Mouse (Mus musculus) heart, postnatal 0 days (tissue): ENCODE measurements around the gene Kdm6b.

Experiments used
- CTCF ChIP-seq: IDR thresholded peaks from 2 replicates; pipeline ENCODE4 v1.5.1; 2016; ENCODE audit warnings: antibody characterized with exemption, control low read depth, low read depth
- EP300 ChIP-seq: IDR thresholded peaks from 2 replicates; pipeline ENCODE4 v1.6.1; 2016; ENCODE audit warnings: antibody characterized with exemption, low read depth

DNA sequence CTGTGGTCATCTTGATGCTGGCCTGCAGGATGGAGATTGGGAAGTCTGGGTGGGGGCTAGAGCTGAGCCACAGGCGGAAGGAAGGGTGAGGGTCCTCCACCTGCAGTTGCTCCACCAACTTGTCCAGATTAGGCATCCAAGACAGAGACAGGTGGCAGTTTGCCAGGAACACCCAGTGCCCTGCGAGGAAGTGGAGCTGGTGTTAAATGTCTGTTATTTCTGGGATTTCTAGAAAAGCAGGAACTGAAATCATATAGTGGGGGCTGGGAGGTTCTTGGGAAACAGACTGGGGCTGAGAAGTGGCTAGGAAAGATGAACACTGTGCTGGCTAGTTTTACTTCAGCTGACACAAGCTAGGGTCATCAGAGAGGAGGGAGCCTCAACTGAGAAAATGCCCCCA is 15.8 kb upstream of the Kdm6b start:
- TF ChIP-seq EP300 (no peak), CTCF (no peak)
